ENCODE assay signal across 15 mouse cellular contexts in genomic region chr2:32869721-32870274, GRCm38 (mm10). TPM values are rescaled to one million over a fixed set of nuclear protein-coding genes. Genes with fewer than 3 reads are reported as not detected.
DNase-seq lines count a peak whose midpoint lies in the region; ATAC-seq lines count a peak whose summit lies in the region.
"Had no signal": no experiment of that assay in that cellular context is flagged by ENCODE, and none has a peak within 500 bp of the region (broad histone marks: within the 10 kb centered on the region; RNA-seq: fewer than 3 reads in every experiment).

No protein-coding gene starts in this region.

- 0 out of 2 replicates have a peak overlapping the region, but pooled peaks have one; percentile 44 for H3K27ac ChIP-seq in intestine, embryonic 15.5 days
- peak overlapping the region; percentile 94 for H3K27ac ChIP-seq in lung, embryonic 15.5 days
- H3K27ac ChIP-seq: hindbrain, postnatal 0 days; left cerebral cortex, adult 2 months had no signal

- H3K9me3 ChIP-seq in intestine, embryonic 15.5 days: no peaks in the 10 kb centered on the region
- H3K9me3 ChIP-seq in lung, embryonic 15.5 days: no peaks in the 10 kb centered on the region
- H3K9me3 ChIP-seq: heart, embryonic 10.5 days; liver, embryonic 15.5 days had no signal

- no peak overlapping the region for H3K4me3 ChIP-seq in intestine, embryonic 15.5 days (replicated peaks)
- no peak overlapping the region for H3K4me3 ChIP-seq in lung, embryonic 15.5 days
- H3K4me3 ChIP-seq: heart, embryonic 10.5 days; left cerebral cortex, adult 2 months; liver, embryonic 15.5 days had no signal

- H3K4me2 ChIP-seq in intestine, embryonic 15.5 days (replicated peaks): no peak overlapping the region
- H3K4me2 ChIP-seq in lung, embryonic 15.5 days: peak overlapping the region; percentile 35; the same call in 1 of the 2 replicates
- H3K4me2 ChIP-seq: liver, embryonic 15.5 days had no signal

- DNase-seq in testis, postnatal 10 days (ENCODE audit: low spot score): peak; percentile 55
- no peak for DNase-seq in testis, postnatal 14 days (ENCODE audit: low spot score)
- DNase-seq in urinary bladder, postnatal 14 days (ENCODE audit: low spot score): peak; percentile 89
- no peak for DNase-seq in adrenal gland, postnatal 25 days
- no peak for DNase-seq in gastrocnemius, postnatal 36 days
- DNase-seq: adrenal gland, postnatal 36 days; cerebellum, adult 11-12 months; spleen, adult 18-20 months had no signal

- 44% methylated on average over 6 of the region's 6 CpGs for WGBS in intestine, embryonic 15.5 days
- WGBS in lung, embryonic 15.5 days: 33% methylated on average over 6 of the region's 6 CpGs

- H3K4me1 ChIP-seq in intestine, embryonic 15.5 days (replicated peaks): peaks cover 20% of the 10 kb centered on the region
- peaks cover 41% of the 10 kb centered on the region for H3K4me1 ChIP-seq in lung, embryonic 15.5 days

- no peak for ATAC-seq in intestine, embryonic 15.5 days
- ATAC-seq in lung, embryonic 15.5 days (ENCODE audit: borderline replicate concordance, extremely low read depth, low FRiP score, low TSS enrichment): no peak
- ATAC-seq: forebrain, embryonic 16.5 days; hindbrain, postnatal 0 days had no signal

- intact Hi-C loops in gastrocnemius, postnatal 36 days (cut with DNase I): loop anchor here (2.0 kb wide), 1 partner anchor 45 kb away; no protein-coding TSS in a partner anchor

- H3K36me3 ChIP-seq in intestine, embryonic 15.5 days: no peaks in the 10 kb centered on the region
- no peaks in the 10 kb centered on the region for H3K36me3 ChIP-seq in lung, embryonic 15.5 days
- H3K36me3 ChIP-seq: heart, embryonic 10.5 days; liver, embryonic 15.5 days had no signal

- no peak overlapping the region for H3K9ac ChIP-seq in intestine, embryonic 15.5 days
- H3K9ac ChIP-seq in lung, embryonic 15.5 days: no peak overlapping the region
- H3K9ac ChIP-seq: liver, embryonic 15.5 days had no signal

- no peaks in the 10 kb centered on the region for H3K27me3 ChIP-seq in intestine, embryonic 15.5 days (replicated peaks)
- H3K27me3 ChIP-seq in lung, embryonic 15.5 days: no peaks in the 10 kb centered on the region

RNA-seq across cellular contexts. Expression of gene Fam129b, which starts 6.1 kb away (rescaled TPM):
- polyA plus RNA-seq in intestine, embryonic 15.5 days (2015; fragmentation: Nextera tagmentation; extraction: Ambion mirVana): 40.4 and 42.2 TPM in 2 replicates
- polyA plus RNA-seq in lung, embryonic 15.5 days (2015; fragmentation: Nextera tagmentation; extraction: Ambion mirVana): 114 and 117 TPM in 2 replicates
- total RNA-seq in adrenal gland, postnatal 25 days (2021): 14.0 and 15.2 TPM in 2 replicates
- total RNA-seq in gastrocnemius, postnatal 36 days (2021): 1 to 10 TPM; 5.5 to 7.7 TPM

RNA-seq across cellular contexts. Expression of gene Stxbp1, which starts 22.8 kb away (rescaled TPM):
- polyA plus RNA-seq in intestine, embryonic 15.5 days (2015; fragmentation: Nextera tagmentation; extraction: Ambion mirVana): 21.2 and 22.1 TPM in 2 replicates
- polyA plus RNA-seq in lung, embryonic 15.5 days (2015; fragmentation: Nextera tagmentation; extraction: Ambion mirVana): 21.0 and 22.3 TPM in 2 replicates
- 15.6 and 22.2 TPM in 2 replicates for total RNA-seq in adrenal gland, postnatal 25 days (2021)
- total RNA-seq in gastrocnemius, postnatal 36 days (2021): 1 to 10 TPM; 2.2 to 3.6 TPM

Comparison
In these comparisons a context has a peak if more than half of its experiments do, and no peak if none do; other contexts are left out.
1. DNase-seq: peak in testis, postnatal 10 days (single experiment) and urinary bladder, postnatal 14 days (single experiment); none in testis, postnatal 14 days (single experiment), adrenal gland, postnatal 25 days (single experiment) and gastrocnemius, postnatal 36 days (0 of 2).